Mouse (Mus musculus): ENCODE results near the gene Crlf1.

GRCm38 (mm10) chr8:70489576-70489975, 3.4 kb upstream of the Crlf1 start:
- TF ChIP-seq POLR2A (IDR thresholded peaks at IDR 0.05; ENCODE audit: control insufficient read depth, extremely low read depth, insufficient read depth, low read length, poor library complexity) (no peak), CTCF (IDR thresholded peaks at IDR 0.05; ENCODE audit: borderline replicate concordance, control insufficient read depth, extremely low read depth, insufficient read depth, low read length, poor library complexity) (no peak)
